Mouse (Mus musculus) layer of hippocampus, adult 11-12 months (tissue): ENCODE measurements around the gene Cyp2d10.

Experiments
- DNase-seq: peaks from one replicate; pipeline ENCODE4 v3.0.0; 2022; ENCODE audit warnings: low spot score

Gene Cyp2d10

GRCm38 (mm10) chr15:82358431-82359260, 48.3 kb downstream of the Cyp2d10 start:
- DNase-seq = no peak

- peak; percentile 97 for DNase-seq
Observed at GRCm38 (mm10) chr15:82354126-82354945, 52.7 kb downstream of the Cyp2d10 start, which contains the start of gene Ndufa6. Ndufa6 (minus strand) TSS chr15:82354322.

GRCm38 (mm10) chr15:82353745-82354113, 53.3 kb downstream of the Cyp2d10 start:
- no peak for DNase-seq

- DNase-seq = no peak
Observed at GRCm38 (mm10) chr15:82353078-82353744, 53.8 kb downstream of the Cyp2d10 start.
